Mouse (Mus musculus): ENCODE measurements around the gene Eif2ak2.

DNA sequence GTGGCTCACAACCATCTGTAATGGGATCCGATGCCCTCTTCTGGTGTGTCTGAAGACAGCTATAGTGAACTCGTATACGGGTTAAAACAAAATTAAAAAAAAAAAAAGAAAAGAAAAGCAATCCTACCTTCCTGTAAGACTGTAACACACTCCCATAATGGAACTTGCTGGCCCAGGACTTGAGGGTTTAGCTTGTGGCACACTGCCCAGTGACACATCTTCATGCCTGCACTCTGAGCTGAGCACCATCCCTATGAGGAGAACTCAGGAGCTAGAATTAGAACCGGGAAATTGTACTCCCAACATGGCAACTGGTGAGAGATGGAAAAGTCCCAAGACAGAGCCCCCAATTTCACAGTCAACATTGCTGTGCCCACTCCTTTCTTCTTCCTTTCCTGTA, 918 bp upstream of the Eif2ak2 start:
- TF ChIP-seq MYOG (IDR thresholded peaks at IDR 0.05; ENCODE audit: control insufficient read depth in 1 of 3, insufficient read depth in 1 of 3, insufficient read length in 2 of 3, low read depth in 2 of 3) (no peak), POLR2A (IDR thresholded peaks at IDR 0.05; ENCODE audit: insufficient read length, low read depth) (no peak), MYOD1 (IDR thresholded peaks at IDR 0.05; ENCODE audit: control insufficient read depth in 1 of 3, insufficient read length in 2 of 3, low read depth in 2 of 3) (no peak), CEBPB (IDR thresholded peaks at IDR 0.05; ENCODE audit: insufficient read depth, poor library complexity, severe bottlenecking) (no peak), USF1 (IDR thresholded peaks at IDR 0.05; ENCODE audit: low read depth) (no peak), SRF (IDR thresholded peaks at IDR 0.05; ENCODE audit: control insufficient read depth, insufficient read length, low read depth) (no peak), POLR2AphosphoS2 (IDR thresholded peaks at IDR 0.05; ENCODE audit: insufficient read length, low read depth) (no peak), MAX (IDR thresholded peaks at IDR 0.05; ENCODE audit: low read depth) (no peak), TCF12 (IDR thresholded peaks at IDR 0.05; ENCODE audit: insufficient read depth, poor library complexity, severe bottlenecking) (no peak)

Measured in myocyte (in vitro differentiated cells).